Mouse (Mus musculus) embryonic facial prominence, embryonic 15.5 days (tissue): ENCODE data around the gene Il10rb. TPM values are rescaled to one million over a fixed set of nuclear protein-coding genes. Genes with fewer than 3 reads are reported as not detected.

Experiments used
- ATAC-seq: fragments of 200-750 bp; cut with Nextera tagmentation; 2 replicates; pipeline ENCODE4 v1.8.0; 2017; ENCODE audit warnings: low read depth, moderate TSS enrichment; ENCODE audit not compliant: insufficient number of reproducible peaks, low FRiP score, low TSS enrichment
- H3K27ac ChIP-seq: fragments of 300-500 bp; sonication (generic); replicated peaks from 2 replicates; pipeline ENCODE4 v1.5.1; 2015; ENCODE audit warnings: mild to moderate bottlenecking, inconsistent platforms
- H3K27me3 ChIP-seq: fragments of 300-500 bp; sonication (generic); 2 replicates; pipeline ENCODE4 v1.6.1; 2015; ENCODE audit warnings: inconsistent platforms
- H3K36me3 ChIP-seq: fragments of 300-500 bp; sonication (generic); 2 replicates; pipeline ENCODE4 v1.6.1; 2015; ENCODE audit warnings: mild to moderate bottlenecking, inconsistent platforms
- H3K4me1 ChIP-seq: fragments of 300-500 bp; sonication (generic); 2 replicates; pipeline ENCODE4 v1.6.1; 2015; ENCODE audit warnings: inconsistent platforms
- H3K4me2 ChIP-seq: fragments of 300-500 bp; sonication (generic); replicated peaks from 2 replicates; pipeline ENCODE4 v1.6.1; 2015; ENCODE audit warnings: mild to moderate bottlenecking, inconsistent platforms
- H3K4me3 ChIP-seq: fragments of 300-500 bp; sonication (generic); replicated peaks from 2 replicates; pipeline ENCODE4 v1.5.1; 2015; ENCODE audit warnings: mild to moderate bottlenecking, inconsistent platforms
- H3K9ac ChIP-seq: fragments of 300-500 bp; sonication (generic); 2 replicates; pipeline ENCODE4 v1.6.1; 2015; ENCODE audit warnings: inconsistent platforms
- H3K9me3 ChIP-seq: fragments of 300-500 bp; sonication (generic); replicated peaks from 2 replicates; pipeline ENCODE4 v1.6.1; 2016; ENCODE audit warnings: inconsistent platforms
- WGBS: fragments of 180-500 bp; shearing (Covaris S2); methylation state at CpG from one replicate; pipeline ENCODE4 v1.1.7; 2015; 5-methylcytosine and 5-hydroxymethylcytosine counted together
- polyA plus RNA-seq: library from polyadenylated mRNA; unstranded; fragments of >200 nt; fragmentation: Nextera tagmentation; extraction: Ambion mirVana; gene quantifications from 2 replicates; pipeline ENCODE4 v1.2.1, GENCODE M21; 2015

The Il10rb gene
- polyA plus RNA-seq, 1 experiment from 2014 or later = 37.0 TPM

DNA sequence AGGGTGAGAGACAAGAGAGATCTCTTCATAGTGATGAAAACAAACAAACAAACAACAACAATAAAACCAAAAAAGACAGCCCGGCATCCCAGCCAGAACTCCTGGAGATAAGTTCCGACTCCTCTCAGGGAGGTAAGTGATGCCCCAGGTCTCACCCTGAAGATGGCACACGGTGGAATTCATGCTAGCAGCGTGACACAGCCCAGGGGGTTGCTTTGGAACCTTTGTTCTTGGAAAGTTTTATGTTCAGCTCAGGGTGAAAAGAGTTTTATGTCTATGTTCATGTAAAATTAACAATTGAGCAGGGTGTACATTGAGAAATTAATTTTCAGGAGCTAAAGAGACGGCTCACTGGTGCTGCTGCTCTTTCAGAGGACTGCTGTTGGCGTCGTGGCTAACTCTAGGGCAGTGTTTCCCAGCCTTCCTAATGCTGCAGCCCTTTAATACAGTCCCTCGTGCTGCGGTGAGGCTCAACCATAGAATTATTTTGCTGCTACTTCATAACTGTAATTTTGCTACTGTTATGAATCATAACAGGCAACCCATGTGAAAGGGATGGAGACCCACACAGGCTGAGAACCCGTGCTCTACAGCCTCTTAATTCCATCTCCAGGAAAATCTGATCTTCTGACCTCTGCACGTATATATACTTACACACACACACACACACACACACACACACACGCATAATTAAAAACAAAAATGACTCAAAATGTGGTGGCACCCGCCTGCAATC is 59.7 kb downstream of the Il10rb start:
- ATAC-seq = no peak
- Histone ChIP-seq H3K27ac (no peak overlapping the region), H3K4me2 (peak overlapping the region; percentile 95), H3K36me3 (no peaks in the 10 kb centered on the region), H3K9ac (no peak overlapping the region), H3K4me1 (peaks cover 19% of the 10 kb centered on the region), H3K27me3 (no peaks in the 10 kb centered on the region), H3K4me3 (peak overlapping the region; percentile 65), H3K9me3 (no peaks in the 10 kb centered on the region)
- WGBS = 36% methylated on average over 13 of the region's 13 CpGs

- H3K9ac ChIP-seq = no peak overlapping the region
- 51% methylated on average over 6 of the region's 6 CpGs for WGBS
- peaks cover 19% of the 10 kb centered on the region for H3K4me1 ChIP-seq
- ATAC-seq = no peak
- H3K27me3 ChIP-seq = no peaks in the 10 kb centered on the region
- H3K4me3 ChIP-seq = no peak overlapping the region
- no peak overlapping the region for H3K27ac ChIP-seq
- H3K4me2 ChIP-seq = no peak overlapping the region
- H3K9me3 ChIP-seq = no peaks in the 10 kb centered on the region
- H3K36me3 ChIP-seq = no peaks in the 10 kb centered on the region
These were observed 60.6 kb downstream of the Il10rb start for GRCm38 (mm10) chr16:91466566-91466965.

DNA sequence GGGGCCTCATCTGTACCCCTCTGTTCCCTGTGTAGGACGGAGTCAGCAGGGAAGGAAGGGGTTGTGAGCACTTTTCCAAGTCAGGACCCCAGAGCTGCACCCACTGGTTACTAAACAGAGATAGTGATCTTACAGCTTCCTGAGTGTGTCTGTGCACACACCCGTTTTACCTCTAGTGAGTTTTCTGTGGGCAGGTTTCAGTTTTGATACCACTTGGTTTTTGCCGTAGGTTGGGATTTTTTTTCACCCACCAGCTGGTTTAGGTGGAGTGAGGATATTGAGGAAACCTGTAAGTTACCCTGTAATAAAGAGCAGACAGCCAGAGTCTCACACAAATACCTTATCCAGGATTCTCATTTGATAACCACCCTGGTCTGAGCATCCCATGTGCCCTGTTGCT is 64.5 kb downstream of the Il10rb start:
- H3K36me3 ChIP-seq = no peaks in the 10 kb centered on the region
- no peaks in the 10 kb centered on the region for H3K9me3 ChIP-seq
- no peak overlapping the region for H3K9ac ChIP-seq
- no peaks in the 10 kb centered on the region for H3K27me3 ChIP-seq
- no peak overlapping the region for H3K4me3 ChIP-seq
- H3K27ac ChIP-seq = no peak overlapping the region
- H3K4me1 ChIP-seq = peaks cover 7% of the 10 kb centered on the region
- 63% methylated on average over 3 of the region's 3 CpGs for whole genome bisulfite sequencing
- H3K4me2 ChIP-seq = no peak overlapping the region
- ATAC-seq = no peak

- H3K36me3 ChIP-seq = no peaks in the 10 kb centered on the region
- no peak overlapping the region for H3K4me3 ChIP-seq
- WGBS = 84% methylated on average over 6 of the region's 6 CpGs
- no peak overlapping the region for H3K4me2 ChIP-seq
- no peaks in the 10 kb centered on the region for H3K4me1 ChIP-seq
- no peaks in the 10 kb centered on the region for H3K27me3 ChIP-seq
- no peak overlapping the region for H3K27ac ChIP-seq
- H3K9me3 ChIP-seq = no peaks in the 10 kb centered on the region
- no peak for ATAC-seq
- H3K9ac ChIP-seq = no peak overlapping the region
These were observed 65.5 kb downstream of the Il10rb start for GRCm38 (mm10) chr16:91471481-91471880.

Other genes with a start within 250 kb of the Il10rb start
- 1.4 and 3.2 TPM in 2 replicates for gene Olig2, start 180.7 kb upstream of the Il10rb start, polyA plus RNA-seq
- 3.8 and 6.4 TPM in 2 replicates for gene Olig1, start 136.4 kb upstream of the Il10rb start, polyA plus RNA-seq
- 60.4 and 61.7 TPM in 2 replicates for gene Ifnar2, start 33.4 kb upstream of the Il10rb start, polyA plus RNA-seq
- not detected in 2 replicates for gene Gm21970, start 14.4 kb upstream of the Il10rb start, polyA plus RNA-seq
- gene Ifnar1, start 79.1 kb downstream of the Il10rb start, polyA plus RNA-seq = 57.1 and 57.4 TPM in 2 replicates
- 58.8 and 63.2 TPM in 2 replicates for gene Ifngr2, start 140.9 kb downstream of the Il10rb start, polyA plus RNA-seq
- 44.4 and 50.9 TPM in 2 replicates for gene Tmem50b, start 191.6 kb downstream of the Il10rb start, polyA plus RNA-seq
- gene Dnajc28, start 212.9 kb downstream of the Il10rb start, polyA plus RNA-seq = 3.7 TPM in 2 replicates
- 96.7 and 97.1 TPM in 2 replicates for gene Gart, start 240.8 kb downstream of the Il10rb start, polyA plus RNA-seq
- 125 and 135 TPM in 2 replicates for gene Son, start 241.3 kb downstream of the Il10rb start, polyA plus RNA-seq